Mouse (Mus musculus) frontal cortex, adult (tissue): ENCODE data around the gene Nelfe.
"Not testable (repeated sequence)": the region's sequence is repeated elsewhere in the genome, so short reads cannot be mapped to it uniquely, and the experiment has no call there.

Experiments
- ATAC-seq: cut with Nextera tagmentation; 2 replicates; pipeline ENCODE4 v1.9.2; 2017; ENCODE audit warnings: mild to moderate bottlenecking, moderate library complexity, mixed read lengths; ENCODE audit not compliant: low TSS enrichment

The Nelfe gene

GRCm38 (mm10) chr17:34849722-34850516 lies at the start of gene Nelfe, which contains the start of gene Skiv2l:
TSS of gene Nelfe (plus strand) at chr17:34850391.
TSS of gene Skiv2l (minus strand) at chr17:34850210.
- peak; percentile 98 for ATAC-seq

DNA sequence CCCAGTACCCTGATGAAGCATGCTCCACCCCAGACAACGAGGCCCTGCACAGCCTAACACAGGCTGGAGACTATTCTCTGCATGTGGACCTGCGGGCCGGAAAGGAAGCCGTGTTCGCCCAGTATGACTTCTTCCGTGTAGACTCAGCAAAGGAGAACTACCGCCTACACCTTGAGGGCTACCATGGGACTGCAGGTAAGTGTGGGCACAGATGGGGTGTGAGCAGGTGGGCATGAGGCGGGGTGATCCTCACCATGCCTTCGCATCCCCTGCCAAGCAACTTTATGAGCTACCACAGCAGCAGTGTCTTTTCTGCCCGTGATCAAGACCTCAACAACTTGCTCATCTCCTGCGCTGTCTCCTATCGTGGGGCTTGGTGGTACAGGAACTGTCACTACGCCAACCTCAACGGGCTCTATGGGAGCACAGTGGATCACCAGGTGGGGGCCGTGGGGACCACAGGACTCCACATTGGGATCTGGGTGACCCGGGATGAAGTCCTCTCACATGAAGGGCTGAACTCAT lies 49.3 kb upstream of the Nelfe start:
- not testable (repeated sequence) for ATAC-seq

- ATAC-seq, result not testable (repeated sequence)
These were observed 47.4 kb upstream of the Nelfe start for GRCm38 (mm10) chr17:34802756-34803155.

- ATAC-seq, result not testable (repeated sequence)
These were observed 46.8 kb upstream of the Nelfe start for GRCm38 (mm10) chr17:34803367-34803766.

DNA sequence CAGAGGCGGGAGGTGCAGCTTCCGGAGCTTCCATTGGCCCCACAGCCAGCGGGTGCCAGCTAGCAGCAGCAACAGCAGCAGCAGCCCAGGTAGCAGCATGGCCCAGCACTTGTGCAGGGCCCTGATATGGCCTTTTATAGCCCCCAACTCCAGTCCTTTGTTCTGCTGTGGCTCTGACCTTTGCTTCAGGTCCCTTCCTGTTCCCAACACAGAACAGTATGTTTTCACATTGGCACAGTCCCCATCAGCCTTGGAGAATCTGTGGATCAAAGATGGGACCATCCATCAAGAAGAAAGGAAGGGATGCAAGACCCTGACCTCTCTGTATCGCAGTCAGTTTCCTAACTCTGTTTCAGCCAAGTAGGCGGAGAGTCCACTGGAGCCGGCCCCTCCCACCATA lies 45.9 kb upstream of the Nelfe start, which contains the start of gene Cyp21a1:
Gene Cyp21a1, minus strand, starts transcription at position 261 of the 400 bp plus-strand sequence.
- not testable (repeated sequence) for ATAC-seq

DNA sequence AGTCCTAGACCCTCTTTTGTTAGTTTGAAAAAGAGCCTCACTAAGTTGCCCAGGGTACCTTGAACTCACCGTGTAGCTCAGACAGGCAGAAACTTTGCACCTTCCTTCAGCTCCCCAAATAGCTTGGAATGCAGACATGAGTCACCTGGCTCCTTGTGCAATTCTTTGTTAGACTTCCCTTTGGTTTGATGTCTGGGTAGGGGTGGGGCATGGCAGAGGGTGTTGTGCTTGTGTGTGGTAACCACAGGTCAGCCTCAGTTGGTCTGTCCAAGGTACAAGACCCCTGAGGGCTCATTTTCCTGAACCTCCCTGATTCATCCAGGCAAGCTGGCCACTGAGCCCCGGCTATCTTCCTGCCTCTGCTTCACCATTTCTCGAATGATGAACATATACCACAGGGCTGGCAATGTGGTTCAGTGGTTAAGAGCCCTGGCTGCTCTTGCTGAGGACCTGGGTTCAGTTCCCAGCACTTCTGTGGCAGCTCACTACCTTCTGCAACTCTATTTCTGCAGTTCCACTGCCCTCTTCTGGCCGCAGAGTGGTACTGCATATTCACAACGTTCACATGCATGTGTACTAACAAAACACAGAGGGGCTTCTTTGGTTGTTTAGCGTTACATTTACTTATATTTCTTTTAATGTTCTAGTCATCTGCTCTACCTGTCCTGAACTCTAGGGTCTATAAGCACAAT lies 45.2 kb upstream of the Nelfe start:
- ATAC-seq, result no peak

DNA sequence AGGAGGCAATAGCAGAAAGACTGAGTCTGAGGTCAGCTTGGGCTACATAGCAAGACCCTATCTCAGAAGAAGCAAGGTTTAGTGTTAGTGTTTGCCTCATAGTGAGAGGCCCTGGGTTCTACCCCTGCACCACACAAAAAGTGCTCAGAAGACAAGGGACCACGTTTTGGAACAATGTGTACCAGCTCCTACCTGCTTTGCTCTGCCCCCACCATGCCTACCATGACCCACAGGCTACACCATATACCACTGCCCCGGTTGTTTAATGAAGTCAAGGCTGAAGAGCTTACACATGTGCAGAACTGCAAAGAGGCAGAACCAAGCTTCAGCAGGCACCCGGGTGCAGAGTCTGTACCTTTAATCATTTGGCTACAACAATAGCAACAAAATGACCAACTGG lies 43.0 kb upstream of the Nelfe start:
- no peak for ATAC-seq

DNA sequence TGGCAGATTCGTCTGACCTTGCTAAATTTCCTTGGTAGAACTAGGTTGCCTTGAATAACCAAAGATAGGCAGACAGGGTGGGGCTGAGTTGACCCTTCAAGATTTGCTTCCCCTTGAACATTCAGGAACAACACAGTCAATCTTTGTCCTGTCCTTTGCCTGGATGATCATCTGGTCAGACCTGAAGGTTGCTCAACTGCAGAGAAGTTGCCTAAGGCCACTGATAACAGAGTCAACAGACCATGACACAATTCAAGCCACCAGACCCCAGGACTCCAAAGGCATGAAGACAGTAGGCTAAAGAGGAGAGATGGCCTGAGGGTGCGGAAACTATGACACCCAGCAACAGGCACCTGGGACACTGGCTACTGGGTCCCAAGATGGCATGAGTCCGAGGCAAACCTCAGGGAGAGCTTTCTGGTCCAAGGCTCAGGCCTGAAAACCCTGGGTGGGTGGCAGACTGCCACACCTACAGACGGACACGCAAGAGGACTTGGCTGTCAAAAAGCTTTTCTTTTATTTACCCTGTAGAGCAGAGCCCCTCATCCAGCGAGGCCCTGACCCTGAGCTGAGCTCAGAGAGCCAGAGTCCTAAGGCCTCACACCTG lies 41.5 kb upstream of the Nelfe start:
- no peak for ATAC-seq

DNA sequence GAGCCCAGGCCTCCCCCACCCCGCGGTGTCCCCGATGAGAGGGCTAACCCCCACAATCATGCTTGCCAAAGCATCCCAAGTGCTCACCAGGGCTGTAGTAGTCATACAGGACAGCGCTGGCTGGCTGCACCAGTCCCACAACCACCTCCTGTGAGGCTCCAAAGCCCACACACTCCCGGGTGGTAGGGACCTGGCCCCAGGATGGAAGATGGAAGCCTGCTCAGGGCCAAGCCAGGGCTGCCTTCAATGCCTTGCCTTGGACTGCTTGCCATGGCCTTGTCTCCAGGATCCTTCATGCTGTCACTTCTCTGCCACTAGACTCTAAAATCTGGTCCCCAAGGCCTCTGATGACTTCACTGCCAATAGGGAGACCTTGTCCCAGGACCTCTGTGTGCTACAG lies 39.8 kb upstream of the Nelfe start:
- ATAC-seq, result not testable (repeated sequence)

DNA sequence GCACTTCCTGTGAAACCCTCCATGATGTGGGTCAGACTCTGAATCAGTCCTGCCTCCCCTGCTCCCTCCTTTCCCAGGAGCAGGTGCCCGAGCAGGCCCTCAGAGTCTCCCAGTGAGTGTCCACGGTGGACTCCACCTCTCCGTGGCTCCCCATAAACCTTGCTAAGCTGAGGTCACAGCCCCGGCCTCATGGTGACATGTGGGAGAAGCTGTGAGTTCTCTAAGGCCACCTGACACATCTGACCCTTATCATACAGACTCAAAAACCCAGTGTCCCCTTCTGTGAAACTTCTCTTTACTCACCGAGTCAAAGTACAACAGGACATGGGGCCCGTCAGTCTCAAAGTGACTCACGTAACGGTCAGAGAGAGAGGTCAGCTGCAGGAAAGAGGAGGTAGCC lies 39.4 kb upstream of the Nelfe start:
- not testable (repeated sequence) for ATAC-seq

- no peak for ATAC-seq
These were observed 38.9 kb upstream of the Nelfe start for GRCm38 (mm10) chr17:34811275-34811674.

DNA sequence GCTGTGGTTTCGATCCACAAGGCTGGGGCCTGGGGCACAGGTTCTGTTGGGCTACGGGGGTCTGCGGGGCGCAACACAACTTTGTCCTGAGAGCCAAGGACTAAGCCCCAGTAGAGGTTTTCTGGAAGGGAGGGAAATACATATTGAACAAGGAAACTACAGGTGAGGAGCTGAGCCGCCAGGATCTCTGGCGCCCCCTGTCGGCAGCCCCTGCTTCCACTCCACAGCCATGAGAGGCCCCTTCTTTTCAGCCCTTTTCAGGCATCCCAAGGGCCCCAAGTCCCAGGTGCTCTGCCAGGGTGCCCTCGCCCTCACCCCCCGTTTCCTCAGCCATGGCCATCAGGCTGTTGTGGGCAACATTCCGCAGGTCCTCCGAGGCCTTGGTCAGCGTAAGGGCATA lies 36.4 kb upstream of the Nelfe start:
- ATAC-seq, result not testable (repeated sequence)

GRCm38 (mm10) chr17:34814818-34815370 lies 35.3 kb upstream of the Nelfe start:
- no peak for ATAC-seq

- ATAC-seq, result not testable (repeated sequence)
These were observed 19.4 kb upstream of the Nelfe start for GRCm38 (mm10) chr17:34830776-34831175.

DNA sequence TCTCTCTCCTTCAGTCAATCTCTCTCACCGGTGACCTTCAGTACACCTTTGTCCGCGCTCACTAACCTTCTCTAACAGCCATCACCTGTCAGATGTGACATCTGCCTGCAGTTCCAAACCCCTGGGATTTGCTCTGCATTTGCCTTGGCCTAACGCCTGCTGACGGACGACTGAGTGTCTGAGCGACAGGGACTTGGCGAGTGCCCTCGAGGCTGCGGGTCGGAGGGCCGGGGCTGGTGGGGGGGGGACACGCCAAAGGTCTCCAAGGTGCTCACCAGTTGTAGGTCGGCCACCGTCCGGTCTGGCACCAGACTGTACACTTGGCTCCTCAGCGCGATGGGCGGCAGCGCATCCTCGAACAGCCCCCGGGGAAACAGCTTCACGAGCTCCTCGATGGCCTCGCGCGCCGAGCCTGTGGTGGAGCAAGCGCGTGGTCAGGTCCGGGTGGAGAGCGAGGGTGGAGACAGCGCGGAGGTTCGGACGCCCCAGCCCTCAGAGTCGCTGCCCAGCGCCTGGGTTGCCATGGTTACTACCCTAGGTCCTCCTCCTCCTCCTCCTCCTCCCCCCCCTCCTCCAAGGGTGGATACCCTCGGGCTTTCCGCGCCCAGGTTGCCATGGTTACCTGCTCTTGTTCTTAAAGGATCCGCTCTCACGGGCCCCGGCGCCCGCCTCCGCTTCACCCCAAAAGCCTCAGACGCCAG lies 13.9 kb upstream of the Nelfe start:
- peak; percentile 64 for ATAC-seq

GRCm38 (mm10) chr17:34836856-34837221 lies 13.4 kb upstream of the Nelfe start, which contains the start of the genes Stk19 and Dxo:
TSS of gene Stk19 (minus strand) at chr17:34836945.
TSS of gene Dxo (plus strand) at chr17:34837019.
- peak; percentile 91 for ATAC-seq

DNA sequence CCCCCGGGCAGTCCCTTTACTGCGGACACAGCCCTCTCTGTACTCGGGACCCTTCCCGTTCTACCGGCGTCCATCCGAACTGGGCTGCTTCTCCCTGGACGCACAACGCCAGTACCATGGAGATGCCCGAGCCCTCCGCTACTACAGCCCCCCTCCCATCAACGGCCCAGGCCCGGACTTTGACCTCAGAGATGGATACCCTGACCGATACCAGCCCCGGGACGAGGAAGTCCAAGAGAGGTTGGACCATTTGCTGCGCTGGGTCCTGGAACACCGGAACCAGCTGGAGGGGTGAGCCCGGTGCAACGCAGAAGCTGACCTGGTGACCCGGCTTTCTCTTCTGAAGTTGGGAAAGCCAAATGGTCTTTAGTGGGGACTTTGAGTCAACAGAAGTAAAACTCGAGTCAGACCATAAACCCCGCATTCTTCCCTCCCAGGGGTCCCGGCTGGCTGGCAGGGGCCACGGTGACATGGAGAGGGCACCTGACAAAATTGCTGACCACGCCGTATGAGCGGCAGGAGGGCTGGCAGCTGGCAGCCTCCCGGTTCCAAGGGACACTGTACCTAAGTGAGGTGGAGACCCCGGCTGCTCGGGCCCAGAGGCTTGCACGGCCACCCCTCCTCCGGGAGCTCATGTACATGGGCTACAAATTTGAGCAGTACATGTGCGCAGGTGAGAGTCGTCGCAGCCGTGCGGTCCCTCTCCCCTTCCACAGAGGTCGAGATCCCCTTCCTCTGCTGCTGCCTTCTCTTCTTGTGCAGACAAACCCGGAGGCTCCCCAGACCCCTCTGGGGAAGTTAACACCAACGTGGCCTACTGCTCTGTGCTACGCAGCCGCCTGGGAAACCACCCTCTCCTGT lies 12.5 kb upstream of the Nelfe start:
- ATAC-seq, result no peak

GRCm38 (mm10) chr17:34838785-34839184 lies 11.4 kb upstream of the Nelfe start:
- no peak for ATAC-seq

DNA sequence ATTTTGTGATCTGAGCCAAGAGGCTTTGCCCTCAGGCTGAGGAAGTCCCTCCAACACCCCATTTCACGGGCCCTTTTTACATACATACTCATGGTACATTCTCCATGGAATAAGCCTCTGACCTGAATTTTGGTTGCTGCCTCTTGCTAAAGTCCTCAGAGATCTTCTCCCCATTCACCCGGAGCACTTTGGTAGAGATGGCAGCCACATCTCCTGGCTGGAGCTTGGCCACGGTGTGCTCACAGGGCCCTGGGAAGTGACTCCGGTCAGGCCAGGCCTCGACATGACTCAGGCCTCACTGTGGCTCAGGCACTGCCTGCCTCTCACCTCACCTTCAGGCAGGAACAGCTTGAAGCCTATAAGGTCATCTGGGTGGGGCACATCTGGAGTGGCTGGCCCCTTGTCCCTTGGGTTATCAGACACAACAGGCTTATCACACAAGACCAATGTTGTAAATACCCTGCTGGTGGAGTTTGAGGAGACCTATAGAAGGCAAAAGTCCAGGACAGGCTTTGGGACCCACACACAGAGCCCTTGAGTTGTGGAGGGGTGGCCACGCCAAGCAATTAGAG lies 9.4 kb upstream of the Nelfe start:
- no peak for ATAC-seq

- no peak for ATAC-seq
These were observed 5.3 kb upstream of the Nelfe start for GRCm38 (mm10) chr17:34844884-34845283.
